Mouse (Mus musculus): ENCODE results near the gene Sh2d2a. TPM values are rescaled to one million over a fixed set of nuclear protein-coding genes. Genes with fewer than 3 reads are reported as not detected.
A peak's percentile ranks its signal among the peaks of the same experiment; 100 is the strongest.
"Not testable (repeated sequence)": the region's sequence is repeated elsewhere in the genome, so short reads cannot be mapped to it uniquely, and the experiment has no call there.

Sh2d2a gene
- polyA plus RNA-seq, 1 experiment from 2014 or later, result 0.09 TPM

DNA sequence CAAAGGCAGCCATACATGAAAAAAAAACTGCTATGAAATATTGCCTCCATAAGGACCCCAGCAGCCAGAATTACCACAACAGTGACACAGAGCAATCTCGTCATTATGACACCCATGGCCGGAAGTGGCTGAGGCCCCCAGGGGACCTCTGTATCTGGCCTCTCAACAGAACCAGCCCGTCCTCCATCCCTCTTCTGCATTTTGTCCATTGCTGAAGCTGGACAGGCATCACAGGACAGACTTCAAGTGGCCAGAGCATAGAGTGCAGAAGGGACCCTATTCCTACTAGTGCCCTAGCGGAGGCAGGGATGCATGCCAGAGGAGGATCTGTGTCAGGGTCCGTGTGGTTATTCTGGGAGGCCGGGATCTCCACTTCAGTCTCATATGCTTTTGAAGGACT, 30.4 kb upstream of the Sh2d2a start:
- H3K4me2 ChIP-seq, result peak overlapping the region; percentile 24; the same call in 1 of the 2 replicates
- ATAC-seq (ENCODE audit: insufficient read depth) (peak; percentile 17; the same call in 1 of the 2 replicates), DNase-seq (no peak)
- H3K9ac ChIP-seq, result no peak overlapping the region; the same call in 1 of the 2 replicates
- peaks cover 19% of the 10 kb centered on the region for H3K27me3 ChIP-seq (ENCODE audit: insufficient read depth, low read length)
- TF ChIP-seq CTCF (IDR thresholded peaks at IDR 0.05; ENCODE audit: low read depth), result no peak
- 42% methylated on average over 6 of the region's 6 CpGs for WGBS
- H3K4me1 ChIP-seq (ENCODE audit: insufficient read depth), result no peaks in the 10 kb centered on the region; the same call in 1 of the 2 replicates
- no peaks in the 10 kb centered on the region for H3K9me3 ChIP-seq (ENCODE audit: low read depth, low read length)
- H3K4me3 ChIP-seq (ENCODE audit: low read depth, low read length), result no peak overlapping the region
- no peak overlapping the region for H3K27ac ChIP-seq (ENCODE audit: low read depth)
- no peaks in the 10 kb centered on the region for H3K36me3 ChIP-seq (ENCODE audit: insufficient read depth)

DNA sequence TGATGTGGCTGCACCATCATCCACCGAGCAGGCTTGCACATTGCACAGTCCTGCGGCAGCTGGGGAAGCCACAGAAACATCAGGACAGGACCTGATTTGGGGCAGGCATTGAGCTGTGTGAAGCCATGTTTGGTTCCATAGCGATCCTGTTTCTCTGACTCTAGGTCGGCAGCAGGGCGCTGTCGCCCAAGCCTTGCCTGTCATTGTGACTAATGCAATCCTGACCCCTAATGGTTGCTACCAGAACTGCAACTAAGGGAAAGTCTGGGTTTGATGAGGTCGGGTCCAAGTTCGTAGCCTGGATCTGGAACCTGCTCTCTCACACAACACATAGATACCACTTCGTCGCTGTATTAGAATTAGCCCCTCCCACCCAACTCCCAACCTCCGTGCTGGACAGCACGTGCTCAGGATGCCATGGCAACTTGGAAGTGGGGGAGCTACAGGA, 29.9 kb upstream of the Sh2d2a start:
- peak overlapping the region; percentile 24; the same call in 1 of the 2 replicates for H3K4me2 ChIP-seq
- no peak overlapping the region; the same call in 1 of the 2 replicates for H3K9ac ChIP-seq
- DNase-seq (peak; percentile 95), ATAC-seq (ENCODE audit: insufficient read depth) (peak; percentile 77)
- WGBS, result 4% methylated on average over 12 of the region's 12 CpGs
- peak; percentile 97 for TF ChIP-seq CTCF (IDR thresholded peaks at IDR 0.05; ENCODE audit: low read depth)
- H3K4me1 ChIP-seq (ENCODE audit: insufficient read depth), result no peaks in the 10 kb centered on the region; the same call in 1 of the 2 replicates
- H3K4me3 ChIP-seq (ENCODE audit: low read depth, low read length), result no peak overlapping the region
- H3K27ac ChIP-seq (ENCODE audit: low read depth), result no peak overlapping the region
- peaks cover 14% of the 10 kb centered on the region for H3K27me3 ChIP-seq (ENCODE audit: insufficient read depth, low read length)
- no peaks in the 10 kb centered on the region for H3K36me3 ChIP-seq (ENCODE audit: insufficient read depth)
- H3K9me3 ChIP-seq (ENCODE audit: low read depth, low read length), result no peaks in the 10 kb centered on the region

- H3K4me2 ChIP-seq, result no peak overlapping the region
- H3K36me3 ChIP-seq (ENCODE audit: insufficient read depth), result no peaks in the 10 kb centered on the region
- ATAC-seq (ENCODE audit: insufficient read depth) (no peak), DNase-seq (no peak)
- WGBS, result 42% methylated on average over 12 of the region's 12 CpGs
- no peak overlapping the region for H3K9ac ChIP-seq
- H3K9me3 ChIP-seq (ENCODE audit: low read depth, low read length), result no peaks in the 10 kb centered on the region
- H3K27ac ChIP-seq (ENCODE audit: low read depth), result no peak overlapping the region
- TF ChIP-seq CTCF (IDR thresholded peaks at IDR 0.05; ENCODE audit: low read depth), result no peak
- no peak overlapping the region for H3K4me3 ChIP-seq (ENCODE audit: low read depth, low read length)
- H3K4me1 ChIP-seq (ENCODE audit: insufficient read depth), result no peaks in the 10 kb centered on the region; the same call in 1 of the 2 replicates
- H3K27me3 ChIP-seq (ENCODE audit: insufficient read depth, low read length), result peaks cover 7% of the 10 kb centered on the region
These were observed 28.3 kb upstream of the Sh2d2a start for GRCm38 (mm10) chr3:87818226-87818625.

GRCm38 (mm10) chr3:87824206-87824605, 22.3 kb upstream of the Sh2d2a start, which contains the start of gene Pear1:
TSS of gene Pear1 (minus strand) at chr3:87824306.
- not testable (repeated sequence) for H3K4me3 ChIP-seq (ENCODE audit: low read depth, low read length); H3K9ac ChIP-seq; H3K36me3 ChIP-seq (ENCODE audit: insufficient read depth); H3K27ac ChIP-seq (ENCODE audit: low read depth); ATAC-seq (ENCODE audit: insufficient read depth); H3K27me3 ChIP-seq (ENCODE audit: insufficient read depth, low read length); H3K4me1 ChIP-seq (ENCODE audit: insufficient read depth); H3K9me3 ChIP-seq (ENCODE audit: low read depth, low read length); H3K4me2 ChIP-seq; DNase-seq
- 78% methylated on average over 1 of the region's 1 CpGs for WGBS

GRCm38 (mm10) chr3:87828435-87828834, 18.1 kb upstream of the Sh2d2a start:
- no peaks in the 10 kb centered on the region for H3K4me1 ChIP-seq (ENCODE audit: insufficient read depth)
- H3K9ac ChIP-seq, result no peak overlapping the region
- ATAC-seq (ENCODE audit: insufficient read depth), result no peak
- 42% methylated on average over 4 of the region's 4 CpGs for WGBS
- H3K27ac ChIP-seq (ENCODE audit: low read depth), result no peak overlapping the region
- no peaks in the 10 kb centered on the region for H3K9me3 ChIP-seq (ENCODE audit: low read depth, low read length)
- no peaks in the 10 kb centered on the region for H3K36me3 ChIP-seq (ENCODE audit: insufficient read depth)
- H3K27me3 ChIP-seq (ENCODE audit: insufficient read depth, low read length), result no peaks in the 10 kb centered on the region
- TF ChIP-seq CTCF (IDR thresholded peaks at IDR 0.05; ENCODE audit: low read depth), result no peak
- H3K4me3 ChIP-seq (ENCODE audit: low read depth, low read length), result no peak overlapping the region
- no peak overlapping the region for H3K4me2 ChIP-seq
- no peak for DNase-seq

- Histone ChIP-seq H3K4me2 (no peak overlapping the region), H3K9ac (no peak overlapping the region), H3K27me3 (ENCODE audit: insufficient read depth, low read length) (no peaks in the 10 kb centered on the region), H3K4me3 (ENCODE audit: low read depth, low read length) (no peak overlapping the region), H3K36me3 (ENCODE audit: insufficient read depth) (no peaks in the 10 kb centered on the region), H3K4me1 (ENCODE audit: insufficient read depth) (no peaks in the 10 kb centered on the region), H3K27ac (ENCODE audit: low read depth) (no peak overlapping the region), H3K9me3 (ENCODE audit: low read depth, low read length) (no peaks in the 10 kb centered on the region)
- ATAC-seq (ENCODE audit: insufficient read depth) (no peak), DNase-seq (no peak)
- WGBS, result 45% methylated on average over 10 of the region's 10 CpGs
- TF ChIP-seq CTCF (IDR thresholded peaks at IDR 0.05; ENCODE audit: low read depth), result no peak
These were observed 17.5 kb upstream of the Sh2d2a start for GRCm38 (mm10) chr3:87829025-87829424.

DNA sequence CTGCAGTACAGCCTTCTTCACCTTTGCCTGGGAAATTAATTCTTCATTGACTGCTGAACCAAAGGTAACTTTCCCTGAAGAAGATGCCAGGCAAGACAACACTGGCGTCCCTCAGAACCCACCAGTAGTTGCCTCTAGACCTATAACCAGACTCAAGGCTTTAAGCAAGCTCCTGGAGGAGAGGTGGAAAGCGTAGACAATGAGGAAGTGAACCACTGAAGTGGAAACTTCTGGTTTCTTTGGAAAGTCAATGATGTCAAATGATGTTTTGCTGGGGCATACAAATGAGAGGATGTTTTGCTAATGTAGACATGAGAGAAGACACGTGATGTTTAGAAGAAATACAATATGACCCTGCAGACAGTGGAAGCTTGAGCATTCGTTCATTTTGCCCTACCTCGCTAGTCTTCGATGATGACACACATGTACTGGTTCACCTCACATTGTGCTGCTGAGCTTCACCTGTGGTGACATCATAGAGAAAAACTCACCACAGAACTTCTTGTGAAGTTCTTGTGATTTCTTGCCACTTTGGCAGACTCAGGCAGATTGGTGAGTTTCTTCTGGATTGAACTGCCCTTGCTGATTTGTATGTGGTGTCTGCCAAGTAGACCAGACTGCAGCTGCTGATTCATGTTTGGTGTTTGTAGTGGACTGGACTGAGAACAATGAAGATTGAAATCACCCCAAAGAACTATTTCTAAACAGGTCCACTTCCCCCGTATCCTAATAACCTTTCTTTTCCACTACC, 14.3 kb upstream of the Sh2d2a start:
- ATAC-seq (ENCODE audit: insufficient read depth) (no peak), DNase-seq (no peak)
- H3K9me3 ChIP-seq (ENCODE audit: low read depth, low read length), result no peaks in the 10 kb centered on the region
- no peaks in the 10 kb centered on the region for H3K27me3 ChIP-seq (ENCODE audit: insufficient read depth, low read length)
- 83% methylated on average over 7 of the region's 7 CpGs for WGBS
- H3K4me3 ChIP-seq (ENCODE audit: low read depth, low read length), result no peak overlapping the region
- no peak overlapping the region for H3K9ac ChIP-seq
- no peak overlapping the region for H3K27ac ChIP-seq (ENCODE audit: low read depth)
- H3K36me3 ChIP-seq (ENCODE audit: insufficient read depth), result no peaks in the 10 kb centered on the region
- no peak for TF ChIP-seq CTCF (IDR thresholded peaks at IDR 0.05; ENCODE audit: low read depth)
- no peak overlapping the region for H3K4me2 ChIP-seq
- H3K4me1 ChIP-seq (ENCODE audit: insufficient read depth), result no peaks in the 10 kb centered on the region
